Mouse (Mus musculus): Measurements from ENCODE around the gene Olfr1006. TPM values are rescaled to one million over a fixed set of nuclear protein-coding genes. Genes with fewer than 3 reads are reported as not detected.
"Not testable (repeated sequence)": the region's sequence is repeated elsewhere in the genome, so short reads cannot be mapped to it uniquely, and the experiment has no call there.

Gene Olfr1006
- not detected in 2 replicates for polyA plus RNA-seq (2014; fragmentation: Nextera tagmentation; extraction: Ambion mirVana)

- Histone ChIP-seq H3K4me1 (ENCODE audit: control insufficient read depth, insufficient read depth, low read length) (no peaks in the 10 kb centered on the region), H3K4me3 (ENCODE audit: low read depth, low read length) (no peak within 1 kb of the TSS), H3K27ac (ENCODE audit: low read depth, low read length) (no peak within 1 kb of the TSS), H3K27me3 (ENCODE audit: control insufficient read depth, insufficient read depth, low read length) (no peaks in the 10 kb centered on the region), H3K9ac (ENCODE audit: low read length) (no peak within 1 kb of the TSS), H3K36me3 (ENCODE audit: control insufficient read depth, insufficient read depth, low read length) (no peaks in the 10 kb centered on the region), H3K9me3 (ENCODE audit: control insufficient read depth, low read length) (no peaks in the 10 kb centered on the region), H3K4me2 (no peak within 1 kb of the TSS)
- ATAC-seq (ENCODE audit: low FRiP score), result no peak
- DNase-seq (ENCODE audit: low spot score, missing footprints), result no peak
Measured at GRCm38 (mm10) chr2:85678667-85679066, at the start of gene Olfr1006. Olfr1006 (minus strand) TSS chr2:85678767.

GRCm38 (mm10) chr2:85725793-85726192 is 47.2 kb upstream of the Olfr1006 start:
- Histone ChIP-seq H3K9ac (ENCODE audit: low read length) (no peak overlapping the region), H3K27ac (ENCODE audit: low read depth, low read length) (no peak overlapping the region), H3K4me2 (no peak overlapping the region), H3K36me3 (ENCODE audit: control insufficient read depth, insufficient read depth, low read length) (no peaks in the 10 kb centered on the region), H3K9me3 (ENCODE audit: control insufficient read depth, low read length) (no peaks in the 10 kb centered on the region), H3K4me1 (ENCODE audit: control insufficient read depth, insufficient read depth, low read length) (no peaks in the 10 kb centered on the region), H3K4me3 (ENCODE audit: low read depth, low read length) (no peak overlapping the region), H3K27me3 (ENCODE audit: control insufficient read depth, insufficient read depth, low read length) (no peaks in the 10 kb centered on the region)
- DNase-seq (ENCODE audit: low spot score, missing footprints) (peak; percentile 85), ATAC-seq (ENCODE audit: low FRiP score) (0 out of 2 replicates have a peak, but pooled peaks have one; percentile 61)
- WGBS, result 16% methylated on average over 3 of the region's 3 CpGs

- DNase-seq (ENCODE audit: low spot score, missing footprints) (peak; percentile 8), ATAC-seq (ENCODE audit: low FRiP score) (no peak)
- WGBS, result 84% methylated on average over 1 of the region's 1 CpGs
- H3K9ac ChIP-seq (ENCODE audit: low read length), result no peak within 1 kb of the TSS
- H3K9me3 ChIP-seq (ENCODE audit: control insufficient read depth, low read length), result no peaks in the 10 kb centered on the region
- no peak within 1 kb of the TSS for H3K4me3 ChIP-seq (ENCODE audit: low read depth, low read length)
- no peaks in the 10 kb centered on the region for H3K27me3 ChIP-seq (ENCODE audit: control insufficient read depth, insufficient read depth, low read length)
- H3K36me3 ChIP-seq (ENCODE audit: control insufficient read depth, insufficient read depth, low read length), result no peaks in the 10 kb centered on the region
- no peak within 1 kb of the TSS for H3K27ac ChIP-seq (ENCODE audit: low read depth, low read length)
- H3K4me1 ChIP-seq (ENCODE audit: control insufficient read depth, insufficient read depth, low read length), result no peaks in the 10 kb centered on the region
- no peak within 1 kb of the TSS for H3K4me2 ChIP-seq
Measured at GRCm38 (mm10) chr2:85715119-85715518, 36.6 kb upstream of the Olfr1006 start, which contains the start of gene Olfr1009. Olfr1009 (plus strand) TSS chr2:85715419.

GRCm38 (mm10) chr2:85711159-85711558 is 32.6 kb upstream of the Olfr1006 start:
- DNase-seq (ENCODE audit: low spot score, missing footprints) (no peak), ATAC-seq (ENCODE audit: low FRiP score) (no peak)
- Histone ChIP-seq H3K27ac (ENCODE audit: low read depth, low read length) (no peak overlapping the region), H3K9ac (ENCODE audit: low read length) (no peak overlapping the region), H3K27me3 (ENCODE audit: control insufficient read depth, insufficient read depth, low read length) (no peaks in the 10 kb centered on the region), H3K4me2 (no peak overlapping the region), H3K9me3 (ENCODE audit: control insufficient read depth, low read length) (no peaks in the 10 kb centered on the region), H3K36me3 (ENCODE audit: control insufficient read depth, insufficient read depth, low read length) (no peaks in the 10 kb centered on the region), H3K4me1 (ENCODE audit: control insufficient read depth, insufficient read depth, low read length) (no peaks in the 10 kb centered on the region), H3K4me3 (ENCODE audit: low read depth, low read length) (no peak overlapping the region)
- WGBS, result 31% methylated on average over 1 of the region's 1 CpGs

- 86% methylated on average over 2 of the region's 2 CpGs for whole genome bisulfite sequencing
Measured at GRCm38 (mm10) chr2:85710680-85711079, 32.1 kb upstream of the Olfr1006 start.

GRCm38 (mm10) chr2:85689131-85689530 is 10.6 kb upstream of the Olfr1006 start, which contains the start of gene Olfr1008:
Olfr1008 (plus strand) TSS chr2:85689431.
- ATAC-seq (ENCODE audit: low FRiP score), result no peak

More at GRCm38 (mm10) chr2:85710680-85711079, 32.1 kb upstream of the Olfr1006 start:
- not testable (repeated sequence) for H3K27ac ChIP-seq (ENCODE audit: low read depth, low read length); H3K27me3 ChIP-seq (ENCODE audit: control insufficient read depth, insufficient read depth, low read length); DNase-seq (ENCODE audit: low spot score, missing footprints); H3K4me3 ChIP-seq (ENCODE audit: low read depth, low read length); H3K4me2 ChIP-seq; H3K9me3 ChIP-seq (ENCODE audit: control insufficient read depth, low read length); H3K9ac ChIP-seq (ENCODE audit: low read length); ATAC-seq (ENCODE audit: low FRiP score); H3K36me3 ChIP-seq (ENCODE audit: control insufficient read depth, insufficient read depth, low read length); H3K4me1 ChIP-seq (ENCODE audit: control insufficient read depth, insufficient read depth, low read length)

GRCm38 (mm10) chr2:85664355-85664754 is 14.2 kb downstream of the Olfr1006 start, which contains the start of gene Olfr154:
Olfr154 (minus strand) TSS chr2:85664455.
- H3K9ac ChIP-seq (ENCODE audit: low read length); DNase-seq (ENCODE audit: low spot score, missing footprints); H3K9me3 ChIP-seq (ENCODE audit: control insufficient read depth, low read length); H3K36me3 ChIP-seq (ENCODE audit: control insufficient read depth, insufficient read depth, low read length); H3K27ac ChIP-seq (ENCODE audit: low read depth, low read length); H3K4me3 ChIP-seq (ENCODE audit: low read depth, low read length); H3K4me1 ChIP-seq (ENCODE audit: control insufficient read depth, insufficient read depth, low read length); ATAC-seq (ENCODE audit: low FRiP score); H3K27me3 ChIP-seq (ENCODE audit: control insufficient read depth, insufficient read depth, low read length); H3K4me2 ChIP-seq: not testable (repeated sequence)

More at GRCm38 (mm10) chr2:85689131-85689530, 10.6 kb upstream of the Olfr1006 start, which contains the start of gene Olfr1008:
- no peaks in the 10 kb centered on the region for H3K9me3 ChIP-seq (ENCODE audit: control insufficient read depth, low read length)
- no peak within 1 kb of the TSS for H3K4me2 ChIP-seq
- no peak for DNase-seq (ENCODE audit: low spot score, missing footprints)
- H3K4me1 ChIP-seq (ENCODE audit: control insufficient read depth, insufficient read depth, low read length), result no peaks in the 10 kb centered on the region
- H3K36me3 ChIP-seq (ENCODE audit: control insufficient read depth, insufficient read depth, low read length), result no peaks in the 10 kb centered on the region
- H3K4me3 ChIP-seq (ENCODE audit: low read depth, low read length), result no peak within 1 kb of the TSS
- no peak within 1 kb of the TSS for H3K9ac ChIP-seq (ENCODE audit: low read length)
- H3K27ac ChIP-seq (ENCODE audit: low read depth, low read length), result no peak within 1 kb of the TSS
- H3K27me3 ChIP-seq (ENCODE audit: control insufficient read depth, insufficient read depth, low read length), result no peaks in the 10 kb centered on the region

- H3K36me3 ChIP-seq (ENCODE audit: control insufficient read depth, insufficient read depth, low read length), result no peaks in the 10 kb centered on the region
- no peak for DNase-seq (ENCODE audit: low spot score, missing footprints)
- no peaks in the 10 kb centered on the region for H3K4me1 ChIP-seq (ENCODE audit: control insufficient read depth, insufficient read depth, low read length)
- no peak for ATAC-seq (ENCODE audit: low FRiP score)
- H3K9ac ChIP-seq (ENCODE audit: low read length), result no peak within 1 kb of the TSS
- no peaks in the 10 kb centered on the region for H3K27me3 ChIP-seq (ENCODE audit: control insufficient read depth, insufficient read depth, low read length)
- H3K27ac ChIP-seq (ENCODE audit: low read depth, low read length), result no peak within 1 kb of the TSS
- H3K9me3 ChIP-seq (ENCODE audit: control insufficient read depth, low read length), result no peaks in the 10 kb centered on the region
- 88% methylated on average over 1 of the region's 1 CpGs for WGBS
- no peak within 1 kb of the TSS for H3K4me2 ChIP-seq
- H3K4me3 ChIP-seq (ENCODE audit: low read depth, low read length), result no peak within 1 kb of the TSS
Measured at GRCm38 (mm10) chr2:85650604-85651003, 28.0 kb downstream of the Olfr1006 start, which contains the start of gene Olfr1002. Olfr1002 (minus strand) TSS chr2:85650704.
